Mouse (Mus musculus) G1E (cell line): ENCODE results near the gene Mrpl2. TPM values are rescaled to one million over a fixed set of nuclear protein-coding genes. Genes with fewer than 3 reads are reported as not detected.

Source experiments
- ATAC-seq: 2 replicates; pipeline ENCODE4 v1.8.0; 2016; ENCODE audit warnings: mild to moderate bottlenecking; ENCODE audit not compliant: insufficient number of reproducible peaks, poor library complexity, low FRiP score, severe bottlenecking; ENCODE audit errors: extremely low read depth
- DNase-seq: peaks from one replicate; pipeline ENCODE4 v3.0.0; 2012; ENCODE audit warnings: low spot score
- H3K27me3 ChIP-seq: 2 replicates; pipeline ENCODE4 v1.6.1; 2012; ENCODE audit warnings: mild to moderate bottlenecking, low read length, inconsistent platforms; ENCODE audit not compliant: insufficient read depth
- H3K36me3 ChIP-seq: replicated peaks from 2 replicates; pipeline ENCODE3; 2012; ENCODE audit warnings: mild to moderate bottlenecking, inconsistent platforms
- H3K4me1 ChIP-seq: 2 replicates; pipeline ENCODE4 v1.6.1; 2012; ENCODE audit warnings: low read depth, low read length, inconsistent platforms, mixed read lengths; ENCODE audit not compliant: insufficient read depth
- H3K4me3 ChIP-seq: 2 replicates; pipeline ENCODE4 v1.5.1; 2012; ENCODE audit warnings: low read depth, mild to moderate bottlenecking, inconsistent platforms, low read length, moderate library complexity, mixed read lengths
- H3K9me3 ChIP-seq: replicated peaks from 2 replicates; pipeline ENCODE4 v1.6.1; 2012; ENCODE audit warnings: inconsistent platforms
- CTCF ChIP-seq: IDR thresholded peaks from 2 replicates; pipeline ENCODE4 v1.5.1; 2012; ENCODE audit warnings: low read depth, low read length, inconsistent platforms, mixed read lengths
- GATA1 ChIP-seq: IDR thresholded peaks from 2 replicates; pipeline ENCODE4 v1.6.1; 2012; ENCODE audit warnings: borderline replicate concordance, low read length, inconsistent platforms, mixed read lengths
- GATA2 ChIP-seq: IDR thresholded peaks from 2 replicates; pipeline ENCODE4 v1.6.1; 2012; ENCODE audit warnings: low read depth, low read length, inconsistent platforms, borderline replicate concordance
- POLR2AphosphoS5 ChIP-seq: IDR thresholded peaks from 2 replicates; pipeline ENCODE4 v1.6.1; 2012; ENCODE audit warnings: low read depth, low read length, inconsistent platforms; ENCODE audit not compliant: insufficient replicate concordance
- TAL1 ChIP-seq: conservative IDR thresholded peaks from 2 replicates; pipeline ENCODE4 v1.6.1; 2012; ENCODE audit warnings: low read depth, low read length, inconsistent platforms, mixed read lengths
- polyA plus RNA-seq: library from polyadenylated mRNA; stranded (reverse); fragments of >175 nt; gene quantifications from 2 replicates; pipeline ENCODE4 v1.2.3, GENCODE M21; 2012
- total RNA-seq, 2 experiments: library from RNA; stranded (forward) in 1 of 2; stranded (reverse) in 1 of 2; fragments of 200-1000 nt in 1 of 2; fragments of >200 nt in 1 of 2; fragmentation: Nextera tagmentation in 1 of 2; gene quantifications; 2 replicates each; pipeline ENCODE4 v1.2.3; 2014 to 2017

Gene Mrpl2
- total and polyA plus RNA-seq, 3 experiments = 44.7 to 853 (median 76.3) TPM

GRCm38 (mm10) chr17:46651755-46652547 is 5.9 kb downstream of the Mrpl2 start:
- peaks cover 87% of the 10 kb centered on the region for H3K36me3 ChIP-seq
- H3K9me3 ChIP-seq = no peaks in the 10 kb centered on the region
- ATAC-seq = no peak
- no peak for DNase-seq
- H3K4me3 ChIP-seq = peak overlapping the region; percentile 84
- peaks cover 64% of the 10 kb centered on the region for H3K4me1 ChIP-seq
- no peak for TF ChIP-seq GATA1
- TF ChIP-seq CTCF = no peak
- no peak for TF ChIP-seq GATA2
- TF ChIP-seq POLR2AphosphoS5 = no peak
- no peak for TF ChIP-seq TAL1
- H3K27me3 ChIP-seq = no peaks in the 10 kb centered on the region

DNA sequence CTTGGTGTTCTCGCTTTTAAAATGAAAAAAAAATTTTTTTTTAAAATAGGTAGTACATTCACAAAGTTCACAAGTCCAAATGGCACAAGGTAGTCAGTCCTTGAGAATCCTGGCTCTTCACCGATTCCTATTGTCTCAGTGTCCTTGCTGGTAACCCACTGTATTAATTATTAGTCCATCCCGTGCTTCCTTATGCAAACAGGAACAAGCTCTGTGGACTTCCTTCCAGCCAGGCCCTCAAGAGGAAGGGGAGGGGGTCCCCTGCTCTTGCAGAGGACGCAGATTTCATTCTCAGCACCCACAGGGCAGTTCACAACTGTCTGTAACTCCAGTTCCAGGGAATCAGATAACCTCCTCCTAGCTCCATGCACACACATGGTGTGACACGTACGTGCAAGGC is 10.0 kb downstream of the Mrpl2 start:
- Histone ChIP-seq H3K4me3 (no peak overlapping the region), H3K27me3 (no peaks in the 10 kb centered on the region), H3K36me3 (peaks cover 96% of the 10 kb centered on the region), H3K9me3 (no peaks in the 10 kb centered on the region), H3K4me1 (peaks cover 28% of the 10 kb centered on the region)
- no peak for TF ChIP-seq TAL1
- TF ChIP-seq POLR2AphosphoS5 = no peak
- TF ChIP-seq GATA1 = no peak
- TF ChIP-seq CTCF = no peak
- no peak for TF ChIP-seq GATA2
- DNase-seq = no peak
- ATAC-seq = no peak

GRCm38 (mm10) chr17:46661351-46661750 is 15.3 kb downstream of the Mrpl2 start:
- Histone ChIP-seq H3K27me3 (no peaks in the 10 kb centered on the region), H3K9me3 (no peaks in the 10 kb centered on the region), H3K4me1 (peaks cover 3% of the 10 kb centered on the region; the same call in 1 of the 2 replicates), H3K36me3 (peaks cover 98% of the 10 kb centered on the region), H3K4me3 (no peak overlapping the region)
- TF ChIP-seq POLR2AphosphoS5 (no peak), CTCF (no peak), GATA1 (no peak), GATA2 (no peak), TAL1 (no peak)
- ATAC-seq (no peak), DNase-seq (no peak)

- H3K9me3 ChIP-seq = no peaks in the 10 kb centered on the region
- DNase-seq (no peak), ATAC-seq (no peak)
- H3K27me3 ChIP-seq = no peaks in the 10 kb centered on the region
- H3K36me3 ChIP-seq = peaks cover 98% of the 10 kb centered on the region
- TF ChIP-seq GATA2 = no peak
- no peak for TF ChIP-seq GATA1
- TF ChIP-seq POLR2AphosphoS5 = no peak
- TF ChIP-seq TAL1 = no peak
- TF ChIP-seq CTCF = no peak
- peaks cover 2% of the 10 kb centered on the region; the same call in 1 of the 2 replicates for H3K4me1 ChIP-seq
- no peak overlapping the region for H3K4me3 ChIP-seq
These were observed 16.0 kb downstream of the Mrpl2 start for GRCm38 (mm10) chr17:46661981-46662380.

- TF ChIP-seq GATA1 = no peak
- no peak for TF ChIP-seq TAL1
- no peak for TF ChIP-seq POLR2AphosphoS5
- TF ChIP-seq CTCF = no peak
- no peak for TF ChIP-seq GATA2
- no peak overlapping the region for H3K4me3 ChIP-seq
- no peak for ATAC-seq
- H3K4me1 ChIP-seq = peaks cover 3% of the 10 kb centered on the region; the same call in 1 of the 2 replicates
- H3K9me3 ChIP-seq = no peaks in the 10 kb centered on the region
- DNase-seq = no peak
- no peaks in the 10 kb centered on the region for H3K27me3 ChIP-seq
- H3K36me3 ChIP-seq = peaks cover 96% of the 10 kb centered on the region
These were observed 16.7 kb downstream of the Mrpl2 start for GRCm38 (mm10) chr17:46662730-46663129.

DNA sequence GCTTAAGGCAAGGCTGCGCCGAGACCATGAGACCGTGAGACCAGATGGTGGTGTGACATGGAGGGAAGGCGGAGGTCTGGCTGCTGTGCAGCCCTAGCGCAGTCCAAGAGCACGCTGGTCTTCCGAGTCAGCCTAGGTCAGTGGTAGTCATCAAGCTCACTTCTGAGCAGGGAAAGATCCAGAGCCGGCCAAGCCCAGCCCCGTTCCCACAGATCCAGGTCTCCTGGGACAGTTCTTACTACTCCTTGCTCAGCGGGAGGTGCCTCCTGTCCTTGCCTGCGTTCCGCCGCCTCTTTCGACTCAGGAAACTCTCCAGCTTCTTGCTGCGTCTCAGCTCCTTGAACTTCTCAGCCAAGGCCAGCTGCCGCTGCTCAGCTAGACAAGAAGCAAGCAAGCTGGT is 21.7 kb downstream of the Mrpl2 start:
- TF ChIP-seq GATA2 = no peak
- 0 out of 2 replicates have a peak overlapping the region, but pooled peaks have one; percentile 15 for H3K4me3 ChIP-seq
- H3K27me3 ChIP-seq = no peaks in the 10 kb centered on the region
- H3K4me1 ChIP-seq = peaks cover 22% of the 10 kb centered on the region
- DNase-seq (no peak), ATAC-seq (no peak)
- H3K9me3 ChIP-seq = no peaks in the 10 kb centered on the region
- peaks cover 95% of the 10 kb centered on the region for H3K36me3 ChIP-seq

- TF ChIP-seq POLR2AphosphoS5 = no peak
- TF ChIP-seq GATA1 = no peak
- TF ChIP-seq TAL1 = no peak
- no peak for TF ChIP-seq CTCF
- no peak for TF ChIP-seq GATA2
- Histone ChIP-seq H3K4me1 (peaks cover 37% of the 10 kb centered on the region), H3K9me3 (no peaks in the 10 kb centered on the region), H3K4me3 (no peak overlapping the region), H3K27me3 (no peaks in the 10 kb centered on the region), H3K36me3 (peaks cover 84% of the 10 kb centered on the region)
- DNase-seq = no peak
- no peak for ATAC-seq
These were observed 23.9 kb downstream of the Mrpl2 start for GRCm38 (mm10) chr17:46669911-46670310.
